Mouse (Mus musculus): Measurements from ENCODE around the gene Mrps34. TPM values are rescaled to one million over a fixed set of nuclear protein-coding genes. Genes with fewer than 3 reads are reported as not detected.
"Not testable (repeated sequence)": the region's sequence is repeated elsewhere in the genome, so short reads cannot be mapped to it uniquely, and the experiment has no call there.

Gene Mrps34
- polyA plus RNA-seq, 1 experiment from 2014 or later, result 70.5 TPM

DNA sequence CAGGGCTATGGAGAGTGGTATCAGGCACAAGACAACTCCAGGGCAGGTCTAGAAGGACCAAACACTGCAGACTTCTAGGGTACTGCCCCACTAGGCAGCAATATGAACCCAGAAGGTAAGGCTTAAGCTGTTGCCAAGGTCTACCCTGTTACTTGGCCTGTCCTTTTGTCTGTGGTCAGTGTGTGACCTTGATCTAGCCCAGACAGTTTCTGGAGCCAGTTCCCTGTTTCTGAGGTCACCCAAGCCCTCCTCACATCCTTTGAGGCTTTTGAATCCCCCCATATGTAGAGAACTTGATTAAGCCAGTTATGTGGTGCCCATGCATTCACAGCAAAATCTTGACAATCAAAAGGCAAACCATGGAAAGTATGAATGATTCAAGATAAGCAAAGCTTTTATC is 40.8 kb downstream of the Mrps34 start:
- Histone ChIP-seq H3K27ac (ENCODE audit: low read depth, low read length) (no peak overlapping the region), H3K4me3 (ENCODE audit: low read depth, low read length) (peak overlapping the region; percentile 97), H3K9ac (ENCODE audit: low read depth, low read length) (peak overlapping the region; percentile 93), H3K27me3 (ENCODE audit: control insufficient read depth, insufficient read depth, low read length) (no peaks in the 10 kb centered on the region), H3K9me3 (ENCODE audit: control insufficient read depth, low read length) (no peaks in the 10 kb centered on the region), H3K36me3 (ENCODE audit: control insufficient read depth, insufficient read depth, low read length) (no peaks in the 10 kb centered on the region), H3K4me1 (replicated peaks; ENCODE audit: control insufficient read depth, insufficient read depth, low read length) (peaks cover 6% of the 10 kb centered on the region; the same call in 1 of the 2 replicates), H3K4me2 (replicated peaks; ENCODE audit: low read depth, low read length) (peak overlapping the region; percentile 58)
- DNase-seq (ENCODE audit: low spot score), result no peak
- ATAC-seq (ENCODE audit: low FRiP score), result no peak

DNA sequence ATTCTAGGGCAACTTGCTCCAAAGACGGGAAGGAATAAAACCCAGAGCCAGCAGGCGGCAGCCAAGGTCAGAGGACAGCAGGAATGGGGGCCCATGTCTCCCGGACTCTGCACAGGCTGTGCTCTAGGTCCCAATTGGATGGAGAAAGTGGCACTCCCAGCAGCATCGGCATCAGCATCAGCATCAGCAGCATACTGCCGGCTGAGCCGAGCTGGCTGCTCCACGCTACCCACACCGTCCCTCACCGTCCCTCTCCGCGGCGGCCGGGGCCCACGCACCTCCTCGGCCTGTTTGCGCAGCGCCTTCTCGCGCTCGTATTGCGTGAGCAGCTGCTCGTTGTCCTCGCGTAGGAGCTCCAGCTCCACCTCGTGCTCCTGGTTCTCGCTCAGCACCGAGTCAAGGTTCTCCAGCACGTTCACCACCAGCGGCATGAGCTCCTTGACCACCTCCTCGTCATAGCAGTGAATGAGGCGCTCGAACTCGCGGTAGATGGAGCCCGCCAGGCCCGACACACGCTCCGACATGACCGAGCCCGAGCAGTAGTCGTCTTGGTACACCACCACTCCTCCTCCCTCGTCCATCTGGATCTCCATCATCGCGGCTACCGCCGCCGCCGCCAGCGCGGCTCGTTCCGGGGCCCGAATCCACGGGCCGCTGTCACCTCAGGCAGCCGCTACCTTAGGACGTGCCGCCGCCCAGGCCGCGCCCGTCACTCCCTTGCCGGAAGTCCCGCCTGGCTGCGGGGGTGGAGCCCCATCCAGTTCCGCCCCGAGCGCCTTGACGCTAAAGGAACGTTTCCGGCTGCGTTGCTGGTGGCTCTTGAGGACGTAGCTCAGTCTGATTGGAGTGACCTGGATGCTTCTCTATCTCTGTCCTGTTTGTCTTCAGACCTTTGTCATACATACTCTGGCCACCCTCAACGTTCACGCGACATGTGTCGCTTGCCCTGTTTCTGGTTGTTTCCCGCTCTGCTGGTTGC is 41.6 kb downstream of the Mrps34 start, which contains the start of gene Mapk8ip3:
Gene Mapk8ip3, minus strand, starts transcription at position 719 of the 979 bp plus-strand sequence.
- DNase-seq (ENCODE audit: low spot score) (peak; percentile 95), ATAC-seq (ENCODE audit: low FRiP score) (peak; percentile 98)
- WGBS, result under 1% methylated on average over 76 of the region's 78 CpGs
- Histone ChIP-seq H3K27me3 (ENCODE audit: control insufficient read depth, insufficient read depth, low read length) (no peaks in the 10 kb centered on the region), H3K9ac (ENCODE audit: low read depth, low read length) (peak within 1 kb of the TSS; percentile 93), H3K4me2 (replicated peaks; ENCODE audit: low read depth, low read length) (peak within 1 kb of the TSS; percentile 58), H3K36me3 (ENCODE audit: control insufficient read depth, insufficient read depth, low read length) (no peaks in the 10 kb centered on the region), H3K4me1 (replicated peaks; ENCODE audit: control insufficient read depth, insufficient read depth, low read length) (peaks cover 6% of the 10 kb centered on the region; the same call in 1 of the 2 replicates), H3K4me3 (ENCODE audit: low read depth, low read length) (peak within 1 kb of the TSS; percentile 97), H3K27ac (ENCODE audit: low read depth, low read length) (peak within 1 kb of the TSS; percentile 78), H3K9me3 (ENCODE audit: control insufficient read depth, low read length) (no peaks in the 10 kb centered on the region)

DNA sequence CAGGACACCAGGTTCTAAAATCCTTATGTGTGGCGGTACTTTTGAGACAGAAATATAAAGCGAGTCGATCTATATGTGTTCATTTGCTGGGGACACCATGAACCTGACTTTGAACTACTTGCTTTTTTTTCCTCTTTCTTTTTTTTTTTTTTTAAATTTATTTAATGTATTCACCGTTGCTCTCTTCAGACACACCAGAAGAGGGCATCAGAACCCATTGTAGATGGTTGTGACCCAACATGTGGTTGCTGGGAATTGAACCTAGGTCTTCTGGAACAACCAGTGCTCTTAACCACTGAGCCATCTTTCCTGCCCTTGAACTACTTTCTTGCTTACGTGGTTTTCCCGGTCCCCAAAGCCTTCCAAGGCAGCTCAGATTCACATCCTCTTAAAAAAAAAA is 42.4 kb downstream of the Mrps34 start:
- WGBS, result 52% methylated on average over 6 of the region's 6 CpGs

DNA sequence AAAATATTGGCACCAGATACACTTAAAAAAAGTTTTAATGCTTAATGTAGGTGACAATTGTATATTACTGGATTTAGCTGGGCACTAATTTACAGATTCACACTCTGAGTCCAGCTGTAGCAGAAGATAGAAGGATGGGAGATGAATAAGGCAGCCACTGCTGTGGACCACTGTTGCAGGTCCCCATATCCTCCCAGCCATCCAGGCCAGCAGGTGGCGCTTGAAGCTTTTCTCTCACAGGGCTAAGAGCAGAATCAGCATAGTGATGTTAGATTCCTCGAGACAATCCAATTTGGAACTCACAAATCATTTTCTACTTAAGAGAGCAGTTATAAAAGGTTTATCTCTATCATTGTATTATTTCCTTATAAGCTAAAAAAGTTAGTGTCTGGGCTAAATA is 47.5 kb downstream of the Mrps34 start:
- not testable (repeated sequence) for H3K4me1 ChIP-seq (replicated peaks; ENCODE audit: control insufficient read depth, insufficient read depth, low read length); H3K27ac ChIP-seq (ENCODE audit: low read depth, low read length); H3K4me3 ChIP-seq (ENCODE audit: low read depth, low read length); H3K9ac ChIP-seq (ENCODE audit: low read depth, low read length); H3K27me3 ChIP-seq (ENCODE audit: control insufficient read depth, insufficient read depth, low read length); ATAC-seq (ENCODE audit: low FRiP score); H3K9me3 ChIP-seq (ENCODE audit: control insufficient read depth, low read length); H3K4me2 ChIP-seq (replicated peaks; ENCODE audit: low read depth, low read length); H3K36me3 ChIP-seq (ENCODE audit: control insufficient read depth, insufficient read depth, low read length)
- peak; percentile 21 for DNase-seq (ENCODE audit: low spot score)
- WGBS, result 28% methylated on average over 2 of the region's 2 CpGs

More for the DNA sequence above, 42.4 kb downstream of the Mrps34 start:
- Histone ChIP-seq H3K9ac (ENCODE audit: low read depth, low read length) (peak overlapping the region; percentile 93), H3K4me2 (replicated peaks; ENCODE audit: low read depth, low read length) (peak overlapping the region; percentile 58), H3K36me3 (ENCODE audit: control insufficient read depth, insufficient read depth, low read length) (0 out of 2 replicates have a peak, but pooled peaks cover 2% of the 10 kb centered on the region), H3K9me3 (ENCODE audit: control insufficient read depth, low read length) (no peaks in the 10 kb centered on the region), H3K27ac (ENCODE audit: low read depth, low read length) (peak overlapping the region; percentile 78), H3K4me1 (replicated peaks; ENCODE audit: control insufficient read depth, insufficient read depth, low read length) (peaks cover 6% of the 10 kb centered on the region; the same call in 1 of the 2 replicates), H3K27me3 (ENCODE audit: control insufficient read depth, insufficient read depth, low read length) (no peaks in the 10 kb centered on the region), H3K4me3 (ENCODE audit: low read depth, low read length) (peak overlapping the region; percentile 97)
- ATAC-seq (ENCODE audit: low FRiP score), result no peak
- no peak for DNase-seq (ENCODE audit: low spot score)

DNA sequence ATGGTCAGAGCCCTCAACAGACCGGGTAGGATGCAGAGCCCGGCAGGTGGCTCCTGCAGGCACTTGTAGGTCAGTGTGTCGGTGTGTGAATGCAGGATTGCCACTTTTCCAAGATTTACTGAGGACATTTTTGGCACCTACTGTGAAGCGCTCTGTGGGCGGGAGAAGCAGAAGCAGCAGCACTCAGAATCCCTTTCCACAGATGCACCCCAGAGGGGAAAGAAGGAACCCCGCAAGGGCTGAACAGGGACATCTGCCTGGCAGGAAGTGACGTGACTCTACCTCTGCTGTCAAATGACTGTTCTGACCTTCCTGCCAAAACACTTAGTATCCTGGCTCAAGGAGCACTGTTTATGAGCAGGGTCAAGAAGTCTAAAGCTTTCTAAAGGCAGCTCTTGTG is 48.1 kb downstream of the Mrps34 start:
- Histone ChIP-seq H3K27ac (ENCODE audit: low read depth, low read length) (no peak overlapping the region), H3K27me3 (ENCODE audit: control insufficient read depth, insufficient read depth, low read length) (no peaks in the 10 kb centered on the region), H3K4me2 (replicated peaks; ENCODE audit: low read depth, low read length) (no peak overlapping the region), H3K9ac (ENCODE audit: low read depth, low read length) (no peak overlapping the region), H3K4me1 (replicated peaks; ENCODE audit: control insufficient read depth, insufficient read depth, low read length) (no peaks in the 10 kb centered on the region), H3K36me3 (ENCODE audit: control insufficient read depth, insufficient read depth, low read length) (peaks cover 5% of the 10 kb centered on the region; the same call in 1 of the 2 replicates), H3K9me3 (ENCODE audit: control insufficient read depth, low read length) (no peaks in the 10 kb centered on the region), H3K4me3 (ENCODE audit: low read depth, low read length) (no peak overlapping the region)
- DNase-seq (ENCODE audit: low spot score), result no peak
- ATAC-seq (ENCODE audit: low FRiP score), result no peak
- WGBS, result 91% methylated on average over 7 of the region's 7 CpGs

DNA sequence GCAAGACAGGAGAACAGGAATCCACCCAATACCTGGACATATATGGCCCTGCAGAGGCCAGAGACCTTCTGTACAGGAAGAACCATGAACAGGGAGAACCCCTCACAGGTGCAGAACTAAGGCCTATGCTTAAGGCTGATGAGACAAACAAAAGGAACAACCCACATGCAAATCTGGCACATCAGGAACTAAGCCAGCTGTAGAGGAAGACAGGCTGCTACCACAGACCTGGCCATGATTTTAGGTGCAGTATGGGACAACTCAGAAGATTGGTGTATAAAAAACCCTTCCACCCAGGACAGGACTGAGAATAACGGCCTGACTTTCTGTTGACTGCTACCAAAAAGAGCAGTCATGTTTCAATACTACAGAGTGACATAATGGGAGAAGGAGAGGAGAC is 48.7 kb downstream of the Mrps34 start:
- H3K9ac ChIP-seq (ENCODE audit: low read depth, low read length); H3K4me3 ChIP-seq (ENCODE audit: low read depth, low read length); DNase-seq (ENCODE audit: low spot score); H3K9me3 ChIP-seq (ENCODE audit: control insufficient read depth, low read length); H3K36me3 ChIP-seq (ENCODE audit: control insufficient read depth, insufficient read depth, low read length); H3K27ac ChIP-seq (ENCODE audit: low read depth, low read length); H3K4me1 ChIP-seq (replicated peaks; ENCODE audit: control insufficient read depth, insufficient read depth, low read length); ATAC-seq (ENCODE audit: low FRiP score); H3K4me2 ChIP-seq (replicated peaks; ENCODE audit: low read depth, low read length); H3K27me3 ChIP-seq (ENCODE audit: control insufficient read depth, insufficient read depth, low read length): not testable (repeated sequence)
- 84% methylated on average over 1 of the region's 1 CpGs for WGBS

Other genes starting within 250 kb of the Mrps34 start
- 36.0 and 36.3 TPM in 2 replicates for gene Slc9a3r2, start 244.8 kb upstream of the Mrps34 start, polyA plus RNA-seq (2014; fragmentation: Nextera tagmentation; extraction: Ambion mirVana)
- gene Npw, start 236.7 kb upstream of the Mrps34 start, polyA plus RNA-seq (2014; fragmentation: Nextera tagmentation; extraction: Ambion mirVana), result not detected in 2 replicates
- 24.7 and 24.8 TPM in 2 replicates for gene Zfp598, start 225.4 kb upstream of the Mrps34 start, polyA plus RNA-seq (2014; fragmentation: Nextera tagmentation; extraction: Ambion mirVana)
- 11.9 and 12.1 TPM in 2 replicates for gene Syngr3, start 205.2 kb upstream of the Mrps34 start, polyA plus RNA-seq (2014; fragmentation: Nextera tagmentation; extraction: Ambion mirVana)
- gene Gfer, start 199.0 kb upstream of the Mrps34 start, polyA plus RNA-seq (2014; fragmentation: Nextera tagmentation; extraction: Ambion mirVana), result 44.3 and 47.5 TPM in 2 replicates
- gene Noxo1, start 198.9 kb upstream of the Mrps34 start, polyA plus RNA-seq (2014; fragmentation: Nextera tagmentation; extraction: Ambion mirVana), result 1.5 and 1.7 TPM in 2 replicates
- gene Tbl3, start 187.5 kb upstream of the Mrps34 start, polyA plus RNA-seq (2014; fragmentation: Nextera tagmentation; extraction: Ambion mirVana), result 83.7 and 101 TPM in 2 replicates
- gene Rnf151, start 177.1 kb upstream of the Mrps34 start, polyA plus RNA-seq (2014; fragmentation: Nextera tagmentation; extraction: Ambion mirVana), result not detected in 2 replicates
- 1,264 and 1,299 TPM in 2 replicates for gene Rps2, start 177.0 kb upstream of the Mrps34 start, polyA plus RNA-seq (2014; fragmentation: Nextera tagmentation; extraction: Ambion mirVana)
- gene Ndufb10, start 170.6 kb upstream of the Mrps34 start, polyA plus RNA-seq (2014; fragmentation: Nextera tagmentation; extraction: Ambion mirVana), result 198 and 223 TPM in 2 replicates
- 0.11 TPM in 1 of 2 replicates, not detected in the other for gene Rpl3l, start 167.3 kb upstream of the Mrps34 start, polyA plus RNA-seq (2014; fragmentation: Nextera tagmentation; extraction: Ambion mirVana)
- gene Msrb1, start 158.5 kb upstream of the Mrps34 start, polyA plus RNA-seq (2014; fragmentation: Nextera tagmentation; extraction: Ambion mirVana), result 21.1 and 22.8 TPM in 2 replicates
- 1.5 and 2.3 TPM in 2 replicates for gene Hs3st6, start 142.1 kb upstream of the Mrps34 start, polyA plus RNA-seq (2014; fragmentation: Nextera tagmentation; extraction: Ambion mirVana)
- gene Meiob, start 90.8 kb upstream of the Mrps34 start, polyA plus RNA-seq (2014; fragmentation: Nextera tagmentation; extraction: Ambion mirVana), result not detected in 2 replicates
- 31.5 and 32.0 TPM in 2 replicates for gene Hagh, start 55.0 kb upstream of the Mrps34 start, polyA plus RNA-seq (2014; fragmentation: Nextera tagmentation; extraction: Ambion mirVana)
- gene Fahd1, start 44.8 kb upstream of the Mrps34 start, polyA plus RNA-seq (2014; fragmentation: Nextera tagmentation; extraction: Ambion mirVana), result 18.4 and 23.5 TPM in 2 replicates
- gene Igfals, start 29.1 kb upstream of the Mrps34 start, polyA plus RNA-seq (2014; fragmentation: Nextera tagmentation; extraction: Ambion mirVana), result 0.12 and 0.40 TPM in 2 replicates
- 77.6 and 84.2 TPM in 2 replicates for gene Nubp2, start 8.8 kb upstream of the Mrps34 start, polyA plus RNA-seq (2014; fragmentation: Nextera tagmentation; extraction: Ambion mirVana)
- 43.4 and 46.5 TPM in 2 replicates for gene Spsb3, start 8.5 kb upstream of the Mrps34 start, polyA plus RNA-seq (2014; fragmentation: Nextera tagmentation; extraction: Ambion mirVana)
- 22.7 and 24.2 TPM in 2 replicates for gene Eme2, start within 50 bp of the Mrps34 start, polyA plus RNA-seq (2014; fragmentation: Nextera tagmentation; extraction: Ambion mirVana)
- 45.9 and 49.7 TPM in 2 replicates for gene Nme3, start 1.4 kb downstream of the Mrps34 start, polyA plus RNA-seq (2014; fragmentation: Nextera tagmentation; extraction: Ambion mirVana)
- gene Mapk8ip3, start 41.9 kb downstream of the Mrps34 start, polyA plus RNA-seq (2014; fragmentation: Nextera tagmentation; extraction: Ambion mirVana), result 39.1 and 50.9 TPM in 2 replicates
- 214 and 237 TPM in 2 replicates for gene Jpt2, start 65.6 kb downstream of the Mrps34 start, polyA plus RNA-seq (2014; fragmentation: Nextera tagmentation; extraction: Ambion mirVana)
- 11.2 and 15.1 TPM in 2 replicates for gene Cramp1l, start 120.7 kb downstream of the Mrps34 start, polyA plus RNA-seq (2014; fragmentation: Nextera tagmentation; extraction: Ambion mirVana)
- gene Ift140, start 121.0 kb downstream of the Mrps34 start, polyA plus RNA-seq (2014; fragmentation: Nextera tagmentation; extraction: Ambion mirVana), result 15.9 and 17.5 TPM in 2 replicates
- 9.3 and 10.7 TPM in 2 replicates for gene Tmem204, start 188.5 kb downstream of the Mrps34 start, polyA plus RNA-seq (2014; fragmentation: Nextera tagmentation; extraction: Ambion mirVana)
- gene Telo2, start 220.9 kb downstream of the Mrps34 start, polyA plus RNA-seq (2014; fragmentation: Nextera tagmentation; extraction: Ambion mirVana), result 23.5 and 28.8 TPM in 2 replicates
- gene Ptx4, start 225.6 kb downstream of the Mrps34 start, polyA plus RNA-seq (2014; fragmentation: Nextera tagmentation; extraction: Ambion mirVana), result not detected in 2 replicates
- 16.6 and 18.7 TPM in 2 replicates for gene Clcn7, start 238.3 kb downstream of the Mrps34 start, polyA plus RNA-seq (2014; fragmentation: Nextera tagmentation; extraction: Ambion mirVana)